Mouse (Mus musculus) hindbrain, embryonic 15.5 days (tissue): ENCODE measurements around the gene Gk5. TPM values are rescaled to one million over a fixed set of nuclear protein-coding genes. Genes with fewer than 3 reads are reported as not detected.

Source experiments
- ATAC-seq: fragments of 200-750 bp; cut with Nextera tagmentation; 2 replicates; pipeline ENCODE4 v1.8.0; 2017; ENCODE audit warnings: low read depth, moderate number of reproducible peaks, moderate TSS enrichment; ENCODE audit not compliant: low FRiP score
- H3K27ac ChIP-seq: fragments of 300-500 bp; sonication (generic); replicated peaks from 2 replicates; pipeline ENCODE4 v1.5.1; 2015; ENCODE audit warnings: mild to moderate bottlenecking, inconsistent platforms
- H3K27me3 ChIP-seq: fragments of 300-500 bp; sonication (generic); 2 replicates; pipeline ENCODE4 v1.6.1; 2015; ENCODE audit warnings: control low read depth, inconsistent platforms
- H3K36me3 ChIP-seq: fragments of 300-500 bp; sonication (generic); 2 replicates; pipeline ENCODE4 v1.6.1; 2015; ENCODE audit warnings: control low read depth, inconsistent platforms
- H3K4me1 ChIP-seq: fragments of 300-500 bp; sonication (generic); replicated peaks from 2 replicates; pipeline ENCODE4 v1.6.1; 2015; ENCODE audit warnings: control low read depth, inconsistent platforms
- H3K4me2 ChIP-seq: fragments of 300-500 bp; sonication (generic); 2 replicates; pipeline ENCODE4 v1.6.1; 2015; ENCODE audit warnings: moderate library complexity, mild to moderate bottlenecking, inconsistent platforms
- H3K4me3 ChIP-seq: fragments of 300-500 bp; sonication (generic); 2 replicates; pipeline ENCODE4 v1.5.1; 2015; ENCODE audit warnings: mild to moderate bottlenecking, inconsistent platforms
- H3K9ac ChIP-seq: fragments of 300-500 bp; sonication (generic); 2 replicates; pipeline ENCODE4 v1.6.1; 2015; ENCODE audit warnings: inconsistent platforms
- H3K9me3 ChIP-seq: fragments of 300-500 bp; sonication (generic); 2 replicates; pipeline ENCODE4 v1.6.1; 2016; ENCODE audit warnings: control low read depth, inconsistent platforms
- WGBS: fragments of 180-500 bp; shearing (Covaris S2); methylation state at CpG from one replicate; pipeline ENCODE4 v1.1.7; 2015; 5-methylcytosine and 5-hydroxymethylcytosine counted together
- polyA plus RNA-seq: library from polyadenylated mRNA; unstranded; fragments of >200 nt; fragmentation: Nextera tagmentation; extraction: Ambion mirVana; gene quantifications from 2 replicates; pipeline ENCODE4 v1.2.1, GENCODE M21; 2015

The Gk5 gene
- polyA plus RNA-seq, 1 experiment from 2014 or later = 3.2 TPM

- Histone ChIP-seq H3K4me1 (peaks cover 20% of the 10 kb centered on the region), H3K27me3 (no peaks in the 10 kb centered on the region), H3K27ac (no peak overlapping the region), H3K4me2 (peak overlapping the region; percentile 99; the same call in 1 of the 2 replicates), H3K9me3 (no peaks in the 10 kb centered on the region), H3K36me3 (no peaks in the 10 kb centered on the region), H3K9ac (no peak overlapping the region), H3K4me3 (no peak overlapping the region)
- ATAC-seq = no peak
- WGBS = 76% methylated on average over 9 of the region's 9 CpGs
These were observed 78.6 kb downstream of the Gk5 start for GRCm38 (mm10) chr9:96197806-96198205.

DNA sequence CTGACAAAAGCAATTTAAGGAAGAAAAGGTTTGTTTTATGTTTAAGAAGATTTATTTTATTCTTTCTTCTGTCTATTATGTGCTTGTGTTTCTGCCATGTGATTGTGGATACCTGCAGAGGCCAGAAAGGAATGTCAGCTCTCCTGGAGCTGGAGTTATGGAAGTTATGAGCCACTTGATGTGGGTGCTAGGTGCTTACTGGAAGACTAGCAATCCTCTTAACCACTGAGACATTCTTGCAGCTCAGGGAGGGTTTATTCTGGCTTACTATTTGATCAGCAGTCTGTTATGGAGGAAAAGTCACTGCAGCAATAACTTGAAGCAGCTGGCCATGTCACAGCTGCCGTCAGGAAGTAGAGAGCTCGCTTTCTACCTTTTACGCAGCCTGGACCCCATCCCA lies 84.5 kb downstream of the Gk5 start:
- Histone ChIP-seq H3K9me3 (no peaks in the 10 kb centered on the region), H3K4me3 (no peak overlapping the region), H3K9ac (no peak overlapping the region), H3K27me3 (no peaks in the 10 kb centered on the region), H3K4me1 (no peaks in the 10 kb centered on the region), H3K36me3 (no peaks in the 10 kb centered on the region), H3K27ac (no peak overlapping the region), H3K4me2 (no peak overlapping the region)
- 91% methylated on average over 3 of the region's 3 CpGs for WGBS
- no peak for ATAC-seq

DNA sequence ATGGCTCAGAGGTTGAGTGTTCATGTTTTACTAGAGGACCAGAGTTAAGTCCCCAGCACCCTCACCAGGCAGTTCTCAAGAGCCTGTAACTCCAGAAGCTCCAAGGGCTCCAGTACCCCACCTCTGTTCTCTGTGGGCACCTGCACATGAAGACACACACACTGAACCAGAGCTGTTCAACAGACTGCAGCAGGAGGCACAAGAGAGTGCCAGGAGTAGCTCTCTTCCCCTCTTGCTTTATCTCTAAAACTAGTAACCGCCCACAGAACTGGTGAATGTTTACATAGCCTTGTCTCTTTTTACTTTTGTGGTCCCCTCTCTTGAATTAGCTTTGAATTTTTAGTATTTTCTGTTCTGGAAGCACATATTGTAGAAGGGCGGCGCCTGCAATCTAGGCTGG lies 88.3 kb downstream of the Gk5 start:
- Histone ChIP-seq H3K4me2 (no peak overlapping the region), H3K4me1 (no peaks in the 10 kb centered on the region), H3K9me3 (no peaks in the 10 kb centered on the region), H3K27me3 (no peaks in the 10 kb centered on the region), H3K27ac (no peak overlapping the region), H3K4me3 (no peak overlapping the region), H3K36me3 (no peaks in the 10 kb centered on the region), H3K9ac (no peak overlapping the region)
- WGBS = 90% methylated on average over 3 of the region's 3 CpGs
- ATAC-seq = no peak

GRCm38 (mm10) chr9:96213036-96213645 lies 94.0 kb downstream of the Gk5 start:
- H3K9me3 ChIP-seq = no peaks in the 10 kb centered on the region
- H3K4me1 ChIP-seq = no peaks in the 10 kb centered on the region
- no peak overlapping the region for H3K9ac ChIP-seq
- ATAC-seq = no peak
- H3K4me3 ChIP-seq = no peak overlapping the region
- WGBS = 93% methylated on average over 3 of the region's 3 CpGs
- H3K27me3 ChIP-seq = no peaks in the 10 kb centered on the region
- no peak overlapping the region for H3K27ac ChIP-seq
- H3K36me3 ChIP-seq = no peaks in the 10 kb centered on the region
- H3K4me2 ChIP-seq = no peak overlapping the region

DNA sequence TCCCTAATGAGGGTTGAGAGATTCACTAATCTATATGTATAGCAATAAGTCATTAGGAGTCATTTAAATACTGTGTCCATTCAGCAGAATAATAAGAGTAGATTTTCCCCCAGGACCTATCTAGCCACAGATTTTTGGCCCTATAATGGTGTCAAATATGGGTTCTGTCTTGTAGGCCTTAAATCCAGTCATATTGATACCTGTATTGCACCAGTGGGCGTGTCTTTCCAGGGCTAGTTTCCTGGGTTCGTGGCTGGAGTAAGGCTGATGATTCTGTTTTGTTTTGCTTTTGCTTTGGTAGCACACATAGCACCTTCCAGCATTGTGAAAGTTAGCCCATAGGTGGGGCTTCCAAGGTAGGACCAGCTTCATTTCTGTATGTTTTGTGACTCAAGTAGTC lies 95.0 kb downstream of the Gk5 start:
- H3K9me3 ChIP-seq = no peaks in the 10 kb centered on the region
- no peak for ATAC-seq
- no peaks in the 10 kb centered on the region for H3K36me3 ChIP-seq
- no peak overlapping the region for H3K4me2 ChIP-seq
- no peaks in the 10 kb centered on the region for H3K4me1 ChIP-seq
- no peaks in the 10 kb centered on the region for H3K27me3 ChIP-seq
- no peak overlapping the region for H3K4me3 ChIP-seq
- H3K27ac ChIP-seq = no peak overlapping the region
- 95% methylated on average over 2 of the region's 2 CpGs for WGBS
- no peak overlapping the region for H3K9ac ChIP-seq

- WGBS = 97% methylated on average over 1 of the region's 1 CpGs
- H3K9me3 ChIP-seq = no peaks in the 10 kb centered on the region
- no peaks in the 10 kb centered on the region for H3K27me3 ChIP-seq
- ATAC-seq = no peak
- H3K4me2 ChIP-seq = no peak overlapping the region
- no peak overlapping the region for H3K27ac ChIP-seq
- no peaks in the 10 kb centered on the region for H3K36me3 ChIP-seq
- no peak overlapping the region for H3K9ac ChIP-seq
- no peaks in the 10 kb centered on the region for H3K4me1 ChIP-seq
- no peak overlapping the region for H3K4me3 ChIP-seq
These were observed 98.1 kb downstream of the Gk5 start for GRCm38 (mm10) chr9:96217299-96217698.

DNA sequence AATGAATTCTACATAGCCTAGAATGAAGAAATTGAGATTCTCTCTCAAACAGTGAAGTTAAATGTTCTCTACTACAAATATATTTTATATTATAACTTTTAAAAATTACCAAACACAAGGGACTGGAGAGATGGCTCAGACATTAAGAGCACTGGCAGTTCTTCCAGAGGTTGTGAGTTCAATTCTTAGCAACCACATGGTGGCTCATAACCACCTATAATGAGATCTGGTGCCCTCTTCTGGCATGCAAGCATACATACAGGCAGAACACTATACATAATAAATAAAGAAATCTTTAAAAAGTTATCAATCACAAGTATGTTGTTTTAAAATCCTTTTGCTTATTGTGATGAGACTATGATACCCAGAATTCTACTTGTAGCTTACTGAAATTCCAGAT lies 98.6 kb downstream of the Gk5 start:
- Histone ChIP-seq H3K4me3 (no peak overlapping the region), H3K9ac (no peak overlapping the region), H3K9me3 (no peaks in the 10 kb centered on the region), H3K4me1 (no peaks in the 10 kb centered on the region), H3K36me3 (no peaks in the 10 kb centered on the region), H3K27me3 (no peaks in the 10 kb centered on the region), H3K4me2 (no peak overlapping the region), H3K27ac (no peak overlapping the region)
- no peak for ATAC-seq

- no peak for ATAC-seq
- no peak overlapping the region for H3K4me3 ChIP-seq
- no peaks in the 10 kb centered on the region for H3K4me1 ChIP-seq
- H3K27ac ChIP-seq = no peak overlapping the region
- no peaks in the 10 kb centered on the region for H3K27me3 ChIP-seq
- H3K36me3 ChIP-seq = no peaks in the 10 kb centered on the region
- no peak overlapping the region for H3K9ac ChIP-seq
- no peak overlapping the region for H3K4me2 ChIP-seq
- 34% methylated on average over 2 of the region's 2 CpGs for WGBS
- H3K9me3 ChIP-seq = no peaks in the 10 kb centered on the region
These were observed 100.0 kb downstream of the Gk5 start for GRCm38 (mm10) chr9:96219114-96219669.

GRCm38 (mm10) chr9:96220419-96220818 lies 101.3 kb downstream of the Gk5 start:
- Histone ChIP-seq H3K4me3 (no peak overlapping the region), H3K27me3 (no peaks in the 10 kb centered on the region), H3K27ac (no peak overlapping the region), H3K4me2 (no peak overlapping the region), H3K9ac (no peak overlapping the region), H3K4me1 (no peaks in the 10 kb centered on the region), H3K36me3 (no peaks in the 10 kb centered on the region), H3K9me3 (no peaks in the 10 kb centered on the region)
- no peak for ATAC-seq

DNA sequence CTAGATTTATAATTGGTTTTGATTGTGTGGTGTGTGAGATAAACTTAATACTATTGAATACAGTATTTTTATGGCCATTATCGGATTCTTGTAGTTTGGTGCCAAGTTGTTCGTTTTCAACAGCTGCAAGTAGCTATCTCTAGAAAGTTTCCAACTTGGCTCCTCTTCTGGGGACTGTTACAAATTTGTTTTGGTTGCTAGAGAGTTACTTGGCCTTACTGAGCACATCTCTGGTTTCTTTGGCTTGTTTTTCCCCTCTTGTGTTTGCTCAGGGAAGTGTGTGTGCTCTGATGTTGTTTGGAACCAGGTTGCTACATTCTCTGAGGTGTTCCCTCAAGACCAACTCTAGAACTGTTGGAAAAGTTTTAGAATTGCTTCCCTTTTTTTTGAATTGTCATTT lies 104.1 kb downstream of the Gk5 start:
- Histone ChIP-seq H3K4me2 (no peak overlapping the region), H3K36me3 (no peaks in the 10 kb centered on the region), H3K4me3 (no peak overlapping the region), H3K9ac (no peak overlapping the region), H3K27me3 (no peaks in the 10 kb centered on the region), H3K9me3 (no peaks in the 10 kb centered on the region), H3K4me1 (no peaks in the 10 kb centered on the region), H3K27ac (no peak overlapping the region)
- 81% methylated on average over 2 of the region's 2 CpGs for WGBS
- no peak for ATAC-seq

GRCm38 (mm10) chr9:96228285-96228684 lies 109.1 kb downstream of the Gk5 start:
- no peak overlapping the region for H3K4me3 ChIP-seq
- H3K27me3 ChIP-seq = no peaks in the 10 kb centered on the region
- no peak overlapping the region for H3K27ac ChIP-seq
- ATAC-seq = no peak
- H3K4me1 ChIP-seq = no peaks in the 10 kb centered on the region
- H3K4me2 ChIP-seq = no peak overlapping the region
- no peak overlapping the region for H3K9ac ChIP-seq
- no peaks in the 10 kb centered on the region for H3K9me3 ChIP-seq
- no peaks in the 10 kb centered on the region for H3K36me3 ChIP-seq

GRCm38 (mm10) chr9:96230271-96230670 lies 111.1 kb downstream of the Gk5 start:
- H3K4me2 ChIP-seq = no peak overlapping the region
- H3K9me3 ChIP-seq = no peaks in the 10 kb centered on the region
- no peaks in the 10 kb centered on the region for H3K27me3 ChIP-seq
- 30% methylated on average over 2 of the region's 2 CpGs for WGBS
- no peak overlapping the region for H3K4me3 ChIP-seq
- no peak overlapping the region for H3K27ac ChIP-seq
- H3K4me1 ChIP-seq = no peaks in the 10 kb centered on the region
- ATAC-seq = no peak
- H3K36me3 ChIP-seq = no peaks in the 10 kb centered on the region
- no peak overlapping the region for H3K9ac ChIP-seq
